Mouse (Mus musculus) limb, embryonic 14.5 days (tissue): Measurements from ENCODE around the gene Lsamp. TPM values are rescaled to one million over a fixed set of nuclear protein-coding genes. Genes with fewer than 3 reads are reported as not detected.

Experiments
- ATAC-seq: fragments of 200-750 bp; cut with Nextera tagmentation; 2 replicates; pipeline ENCODE4 v1.8.0; 2017; ENCODE audit warnings: low read depth, moderate number of reproducible peaks, moderate TSS enrichment; ENCODE audit not compliant: low FRiP score
- DNase-seq: peaks from one replicate; pipeline ENCODE4 v3.0.0-alpha.2; 2015; ENCODE audit warnings: low spot score
- H3K27ac ChIP-seq: fragments of 300-500 bp; sonication (generic); replicated peaks from 2 replicates; pipeline ENCODE4 v1.5.1; 2014; ENCODE audit warnings: low read depth, mild to moderate bottlenecking, low read length, moderate library complexity, mixed read lengths
- H3K27me3 ChIP-seq: fragments of 300-500 bp; sonication (generic); 2 replicates; pipeline ENCODE4 v1.6.1; 2014; ENCODE audit warnings: low read length, mixed read lengths; ENCODE audit not compliant: control insufficient read depth, insufficient read depth
- H3K36me3 ChIP-seq: fragments of 300-500 bp; sonication (generic); 2 replicates; pipeline ENCODE4 v1.6.1; 2014; ENCODE audit warnings: mild to moderate bottlenecking, low read length, moderate library complexity, mixed read lengths; ENCODE audit not compliant: control insufficient read depth, insufficient read depth
- H3K4me1 ChIP-seq: fragments of 300-500 bp; sonication (generic); 2 replicates; pipeline ENCODE4 v1.6.1; 2014; ENCODE audit warnings: antibody characterized with exemption, low read length, mixed read lengths; ENCODE audit not compliant: control insufficient read depth, insufficient read depth
- H3K4me2 ChIP-seq: fragments of 300-500 bp; sonication (generic); replicated peaks from 2 replicates; pipeline ENCODE4 v1.6.1; 2014; ENCODE audit warnings: low read depth, mild to moderate bottlenecking, low read length, moderate library complexity; ENCODE audit not compliant: severe bottlenecking
- H3K4me3 ChIP-seq: fragments of 300-500 bp; sonication (generic); replicated peaks from 2 replicates; pipeline ENCODE4 v1.5.1; 2014; ENCODE audit warnings: low read length
- H3K9ac ChIP-seq: fragments of 300-500 bp; sonication (generic); 2 replicates; pipeline ENCODE4 v1.6.1; 2014; ENCODE audit warnings: mild to moderate bottlenecking, low read depth, low read length, moderate library complexity; ENCODE audit not compliant: severe bottlenecking
- H3K9me3 ChIP-seq: fragments of 300-500 bp; sonication (generic); 2 replicates; pipeline ENCODE4 v1.6.1; 2016; ENCODE audit warnings: low read length; ENCODE audit not compliant: control insufficient read depth
- POLR2A ChIP-seq: fragments of 200-500 bp; IDR thresholded peaks from 2 replicates; pipeline ENCODE4 v1.8.0; 2012; ENCODE audit warnings: inconsistent platforms, mild to moderate bottlenecking, moderate library complexity, borderline replicate concordance; ENCODE audit not compliant: insufficient read depth, insufficient read length; ENCODE audit errors: extremely low read depth
- WGBS: fragments of 180-500 bp; shearing (Covaris S2); extraction: QIAGEN DNeasy Blood & Tissue Kit; methylation state at CpG from one replicate; pipeline ENCODE4 v1.1.7; 2014; 5-methylcytosine and 5-hydroxymethylcytosine counted together
- polyA plus RNA-seq, 2 experiments: library from polyadenylated mRNA; depleted of rRNA in 1 of 2; stranded (reverse) in 1 of 2; unstranded in 1 of 2; fragments of >200 nt; fragmentation: Nextera tagmentation in 1 of 2; extraction: Ambion mirVana in 1 of 2; gene quantifications; 2 replicates each; pipeline versions ENCODE4 v1.2.1 to v1.2.3; 2012 to 2014

The Lsamp gene
- polyA plus RNA-seq, 2 experiments = 5.3 to 11.8 TPM

- 71% methylated on average over 3 of the region's 3 CpGs for WGBS
- H3K4me3 ChIP-seq = no peak overlapping the region
- no peaks in the 10 kb centered on the region for H3K4me1 ChIP-seq
- no peak for TF ChIP-seq POLR2A
- no peak overlapping the region for H3K27ac ChIP-seq
- ATAC-seq = no peak
- H3K27me3 ChIP-seq = no peaks in the 10 kb centered on the region
- no peak overlapping the region for H3K4me2 ChIP-seq
- H3K36me3 ChIP-seq = no peaks in the 10 kb centered on the region
- DNase-seq = no peak
- no peak overlapping the region for H3K9ac ChIP-seq
- no peaks in the 10 kb centered on the region for H3K9me3 ChIP-seq
These were observed 1802.5 kb downstream of the Lsamp start for GRCm38 (mm10) chr16:41786704-41787103.

GRCm38 (mm10) chr16:41787146-41787545 is 1803.0 kb downstream of the Lsamp start:
- no peaks in the 10 kb centered on the region for H3K27me3 ChIP-seq
- ATAC-seq (no peak), DNase-seq (peak; percentile 38)
- no peaks in the 10 kb centered on the region for H3K4me1 ChIP-seq
- 3% methylated on average over 1 of the region's 1 CpGs for WGBS
- no peak overlapping the region for H3K27ac ChIP-seq
- no peak overlapping the region for H3K9ac ChIP-seq
- no peak overlapping the region for H3K4me2 ChIP-seq
- H3K36me3 ChIP-seq = no peaks in the 10 kb centered on the region
- H3K9me3 ChIP-seq = no peaks in the 10 kb centered on the region
- no peak for TF ChIP-seq POLR2A
- H3K4me3 ChIP-seq = no peak overlapping the region

GRCm38 (mm10) chr16:41790016-41790415 is 1805.9 kb downstream of the Lsamp start:
- no peak for ATAC-seq
- Histone ChIP-seq H3K36me3 (no peaks in the 10 kb centered on the region), H3K9me3 (no peaks in the 10 kb centered on the region), H3K27ac (no peak overlapping the region), H3K9ac (no peak overlapping the region), H3K4me2 (no peak overlapping the region), H3K4me1 (no peaks in the 10 kb centered on the region), H3K27me3 (no peaks in the 10 kb centered on the region), H3K4me3 (no peak overlapping the region)
- no peak for TF ChIP-seq POLR2A
- WGBS = 81% methylated on average over 2 of the region's 2 CpGs
- DNase-seq = no peak

GRCm38 (mm10) chr16:41820369-41820768 is 1836.2 kb downstream of the Lsamp start:
- H3K9ac ChIP-seq = no peak overlapping the region
- no peaks in the 10 kb centered on the region for H3K36me3 ChIP-seq
- 37% methylated on average over 6 of the region's 6 CpGs for WGBS
- no peaks in the 10 kb centered on the region for H3K4me1 ChIP-seq
- peak; percentile 31 for DNase-seq
- H3K4me3 ChIP-seq = no peak overlapping the region
- no peaks in the 10 kb centered on the region for H3K9me3 ChIP-seq
- H3K27ac ChIP-seq = no peak overlapping the region
- ATAC-seq = no peak; the same call in 1 of the 2 replicates
- no peak for TF ChIP-seq POLR2A
- no peak overlapping the region for H3K4me2 ChIP-seq
- no peaks in the 10 kb centered on the region for H3K27me3 ChIP-seq

- peak; percentile 72 for ATAC-seq
- no peaks in the 10 kb centered on the region for H3K4me1 ChIP-seq
- WGBS = 58% methylated on average over 5 of the region's 5 CpGs
- no peak for TF ChIP-seq POLR2A
- H3K4me3 ChIP-seq = no peak overlapping the region
- H3K4me2 ChIP-seq = no peak overlapping the region
- H3K27ac ChIP-seq = no peak overlapping the region
- no peaks in the 10 kb centered on the region for H3K36me3 ChIP-seq
- no peaks in the 10 kb centered on the region for H3K27me3 ChIP-seq
- no peak for DNase-seq
- H3K9ac ChIP-seq = no peak overlapping the region
- no peaks in the 10 kb centered on the region for H3K9me3 ChIP-seq
These were observed 1842.9 kb downstream of the Lsamp start for GRCm38 (mm10) chr16:41826899-41827604.
